Mouse (Mus musculus): ENCODE data around the gene Gm42906. TPM values are rescaled to one million over a fixed set of nuclear protein-coding genes. Genes with fewer than 3 reads are reported as not detected.

The Gm42906 gene
- total RNA-seq, 4 experiments from 2014 or later = not detected

DNA sequence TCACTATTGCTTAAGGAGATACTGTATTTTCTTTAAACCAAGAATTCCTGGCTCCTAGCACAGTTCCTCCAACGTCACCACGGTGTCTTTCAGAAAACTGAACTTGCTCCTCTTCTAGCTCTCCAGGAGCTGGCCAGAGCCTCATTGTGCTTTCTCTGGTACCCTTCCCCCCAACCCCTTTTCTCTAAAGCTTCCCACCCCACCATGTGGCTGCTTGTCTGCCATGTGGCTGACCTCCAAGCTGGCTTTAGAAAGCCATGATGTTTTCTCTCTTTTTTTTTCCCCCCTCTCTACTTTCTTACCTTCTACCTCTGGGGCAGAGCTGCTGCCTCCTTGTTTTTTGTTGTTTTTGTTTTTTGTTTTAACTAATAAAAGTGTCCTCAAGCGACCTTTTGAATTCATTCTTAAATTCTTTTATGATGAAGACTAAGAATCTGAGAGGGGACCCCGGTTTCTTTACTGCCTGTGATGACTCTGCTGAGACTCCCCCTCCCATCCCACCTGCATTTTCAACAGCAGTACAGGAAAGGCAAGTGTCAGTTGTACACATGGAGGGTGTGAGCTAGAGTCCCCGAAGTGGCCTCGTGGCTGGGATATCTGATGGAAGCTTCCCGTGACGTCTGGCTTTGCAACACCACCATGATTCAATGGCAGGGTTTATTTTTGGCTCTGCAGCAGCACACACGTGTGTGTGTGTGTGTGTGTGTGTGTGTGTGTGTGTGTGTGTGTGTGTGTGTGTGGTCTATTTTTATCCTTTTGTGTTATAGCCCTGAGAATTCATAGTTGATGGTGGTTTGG is 393.0 kb downstream of the Gm42906 start:
- no peak for DNase-seq (ENCODE audit: low spot score in 2 of 2)

DNA sequence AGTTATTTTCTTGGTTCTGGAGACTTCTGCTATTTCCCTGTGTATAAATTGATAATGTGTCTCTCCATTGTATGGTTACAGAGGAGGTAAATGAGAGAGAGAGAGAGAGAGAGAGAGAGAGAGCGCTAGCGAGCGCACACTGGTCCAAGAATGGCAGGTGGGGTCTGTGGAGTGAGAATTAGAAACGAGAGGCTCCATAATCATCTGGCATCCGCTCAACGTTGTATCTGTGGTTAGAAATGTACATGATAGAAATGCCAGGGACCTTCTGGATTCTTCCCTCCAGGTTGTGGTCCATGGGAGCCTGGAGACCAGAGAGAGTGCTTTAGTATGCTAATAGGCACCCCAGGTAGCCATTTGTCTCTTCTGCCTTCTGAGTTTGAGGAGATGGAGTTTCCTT is 399.1 kb downstream of the Gm42906 start:
- DNase-seq (ENCODE audit: low spot score in 2 of 2) = no peak

DNA sequence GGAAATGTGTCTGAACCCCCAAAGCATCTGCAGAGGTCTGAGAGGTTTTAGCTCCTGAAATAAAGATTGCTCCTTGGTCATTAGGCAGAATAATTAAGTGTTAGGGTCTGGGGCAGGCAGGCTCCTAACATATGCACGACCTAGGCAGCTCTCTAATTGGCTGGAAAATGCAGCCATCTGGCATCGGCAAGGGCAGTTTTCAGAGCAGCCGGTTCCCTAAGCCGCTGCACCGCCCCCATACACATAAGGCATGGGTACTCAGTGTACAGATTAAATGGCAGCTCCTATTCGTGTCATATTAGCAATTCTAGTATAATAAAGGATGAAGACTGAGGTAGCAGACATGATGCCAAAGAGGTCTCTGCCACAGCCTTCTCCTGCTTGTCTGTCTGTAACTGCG is 400.8 kb downstream of the Gm42906 start:
- DNase-seq (ENCODE audit: low spot score in 2 of 2) = no peak

DNA sequence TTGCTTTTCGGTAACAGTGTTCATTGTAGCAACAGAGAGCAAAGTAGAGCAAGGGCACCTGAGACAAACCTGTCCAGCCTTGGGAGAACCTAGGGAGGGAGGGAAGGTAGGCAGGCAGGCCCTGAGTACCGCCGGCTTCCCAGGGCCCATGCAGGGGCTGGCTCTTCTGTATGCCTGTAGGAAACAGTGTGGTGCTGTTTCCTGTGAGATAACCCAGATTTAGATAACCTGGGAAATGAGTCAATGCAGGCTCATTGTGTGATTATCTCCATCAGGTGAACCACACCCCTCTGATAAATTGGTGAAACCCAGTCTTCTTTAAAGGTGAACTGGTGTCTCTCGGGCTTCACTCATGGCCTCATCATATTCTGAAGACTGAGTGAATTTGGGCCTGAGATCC is 401.9 kb downstream of the Gm42906 start:
- no peak for DNase-seq (ENCODE audit: low spot score in 2 of 2)

DNA sequence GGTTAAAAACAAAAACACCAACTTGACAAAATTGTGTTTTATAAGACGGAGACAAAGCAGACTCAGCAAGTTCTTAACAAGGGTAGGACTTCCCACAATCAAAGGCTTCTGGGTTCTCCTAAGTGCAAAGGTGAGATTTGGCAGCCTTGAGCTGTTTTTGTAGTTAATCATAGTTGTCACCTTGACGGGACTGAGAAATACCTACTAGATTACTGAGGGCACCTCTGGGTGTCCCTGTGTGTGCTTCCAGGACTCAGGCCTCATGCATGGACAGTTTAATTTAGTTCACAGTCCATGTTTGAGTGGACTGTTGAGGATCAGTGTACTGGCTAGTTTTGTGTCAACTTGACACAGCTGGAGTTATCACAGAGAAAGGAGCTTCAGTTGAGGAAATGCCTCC is 403.5 kb downstream of the Gm42906 start:
- no peak for DNase-seq (ENCODE audit: low spot score in 2 of 2)

DNA sequence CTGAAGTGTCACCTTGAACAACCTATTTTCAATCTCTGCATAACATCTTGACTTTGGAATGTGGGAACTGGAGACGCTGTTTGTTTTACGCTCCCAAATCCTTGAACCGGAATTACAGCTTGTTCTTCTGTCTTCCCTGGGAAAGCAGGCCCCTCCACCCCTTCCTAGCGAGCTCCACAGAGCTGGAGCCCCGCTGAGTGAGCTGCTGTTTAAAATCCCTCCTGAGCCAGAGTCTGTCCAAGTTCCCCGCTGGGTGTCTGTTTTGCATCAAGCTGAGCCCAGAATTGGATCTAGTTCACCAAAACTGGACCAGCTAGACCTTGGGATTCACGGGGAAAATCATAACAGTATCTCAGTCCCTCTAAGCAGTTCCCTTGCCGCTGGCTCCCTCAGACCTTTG is 404.5 kb downstream of the Gm42906 start:
- DNase-seq (ENCODE audit: low spot score in 2 of 2) = no peak

DNA sequence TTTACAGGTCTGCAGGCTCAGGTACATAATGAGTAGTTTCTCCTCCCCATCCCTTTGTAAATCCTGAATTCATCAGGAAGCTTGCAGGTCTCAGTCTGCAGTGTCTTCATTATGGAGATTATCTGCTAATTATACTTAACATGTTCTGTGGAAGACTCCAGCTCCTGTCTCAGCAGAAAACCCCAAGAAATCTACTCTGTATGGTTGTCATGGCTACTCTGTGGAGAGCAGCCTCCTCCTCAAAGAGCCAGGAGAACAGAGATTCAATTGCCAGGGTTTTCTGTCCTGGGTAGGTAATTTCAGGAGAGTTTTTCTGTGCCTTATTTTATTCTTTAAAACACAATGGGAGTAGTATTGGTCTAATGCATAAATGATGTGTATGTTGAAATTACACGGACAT is 405.0 kb downstream of the Gm42906 start:
- no peak for DNase-seq (ENCODE audit: low spot score in 2 of 2)

DNA sequence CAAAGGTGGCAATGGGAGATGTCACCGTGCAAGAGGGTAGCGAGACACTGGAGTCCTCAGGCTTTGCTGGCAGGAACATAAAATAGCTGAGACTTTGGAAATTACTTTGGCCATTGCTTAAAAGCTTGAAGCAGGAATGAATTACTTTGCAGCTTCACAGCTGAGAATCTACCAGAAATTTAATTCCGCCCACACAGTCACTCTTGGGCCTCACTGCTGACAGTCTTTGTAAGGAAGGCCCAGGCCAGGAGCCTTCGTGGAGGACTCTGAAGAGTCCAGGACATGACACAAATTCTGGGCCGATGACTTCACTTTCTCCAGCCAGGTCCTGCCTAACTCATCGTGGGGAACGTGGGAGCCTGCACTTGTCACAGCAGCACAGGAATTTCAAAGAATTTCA is 405.9 kb downstream of the Gm42906 start:
- DNase-seq (ENCODE audit: low spot score in 2 of 2) = no peak

DNA sequence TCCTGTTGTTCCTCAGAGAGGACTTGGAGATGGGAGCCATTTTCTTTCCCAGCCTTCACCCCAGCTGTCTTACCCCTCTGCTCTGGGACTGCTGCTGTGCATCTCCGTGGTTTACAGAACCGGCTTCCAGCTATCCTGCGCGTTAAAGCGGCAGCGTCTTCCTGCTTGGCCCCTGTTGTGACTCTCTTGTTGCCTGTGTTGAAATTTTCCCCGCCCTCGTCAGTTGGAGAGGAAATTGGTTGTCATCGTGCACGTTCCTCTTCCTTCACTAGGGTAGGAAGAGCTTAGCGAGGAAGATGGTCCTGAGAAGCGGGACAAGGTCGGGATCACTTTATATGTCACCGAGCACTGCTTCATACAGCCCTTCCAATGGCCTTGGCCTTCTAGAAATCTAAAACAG is 407.1 kb downstream of the Gm42906 start:
- no peak for DNase-seq (ENCODE audit: low spot score in 2 of 2)

DNA sequence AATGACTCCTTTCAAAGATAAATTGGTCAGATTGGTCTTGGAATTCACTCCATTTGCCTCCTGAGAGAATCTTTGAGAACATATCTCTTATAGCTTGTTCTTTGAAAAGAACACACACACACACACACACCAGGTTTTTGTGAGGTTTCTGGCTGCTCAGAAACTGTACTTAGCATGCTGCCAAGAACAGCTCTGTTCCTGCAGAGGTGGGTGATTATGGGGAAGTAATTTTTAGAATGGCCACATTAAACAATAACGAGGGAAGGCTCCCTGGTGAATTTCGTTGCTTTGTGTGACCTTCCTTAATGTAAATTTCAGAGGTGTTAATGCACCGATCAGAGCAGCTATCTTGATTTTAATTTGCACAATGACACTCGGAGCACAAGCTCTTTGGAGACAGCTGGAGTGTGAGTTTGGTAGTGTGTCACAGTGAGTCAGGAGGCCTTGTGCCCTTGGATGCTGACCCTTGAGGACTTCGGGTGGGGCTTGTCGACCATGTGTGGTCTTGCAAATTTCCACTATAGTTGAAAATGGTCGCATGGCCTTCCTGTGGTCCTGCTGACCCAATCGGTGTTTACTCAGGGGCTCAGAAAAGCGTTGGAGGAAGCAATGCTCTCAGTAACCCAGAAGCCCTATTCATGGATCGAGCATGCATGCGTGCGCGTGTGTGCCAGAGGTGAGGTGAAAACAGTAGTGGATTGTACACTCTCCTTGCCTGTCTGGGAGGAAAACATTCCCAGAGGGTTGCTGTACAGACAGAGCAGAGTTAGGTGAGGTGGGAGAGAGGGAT is 407.7 kb downstream of the Gm42906 start:
- no peak for DNase-seq (ENCODE audit: low spot score in 2 of 2)

DNA sequence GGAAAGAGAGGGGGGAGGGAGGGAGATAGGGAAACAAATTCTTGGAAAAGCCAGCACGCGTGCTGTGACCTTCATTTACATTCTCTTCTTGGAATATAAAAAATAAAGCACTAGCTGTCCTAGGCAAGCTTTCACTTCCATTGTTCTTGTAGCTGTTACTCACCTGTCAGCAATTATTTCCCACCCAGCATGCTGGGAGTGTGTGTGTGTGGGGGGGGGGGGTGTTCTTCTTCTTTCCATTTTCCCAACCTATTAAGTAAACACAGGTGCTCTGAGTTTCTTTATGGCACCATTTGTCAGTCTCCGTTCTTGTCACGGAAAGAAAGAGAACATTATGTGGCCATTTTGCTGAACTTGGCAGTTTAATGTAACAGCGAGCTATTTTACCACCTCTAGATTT is 409.0 kb downstream of the Gm42906 start:
- no peak for DNase-seq (ENCODE audit: low spot score in 2 of 2)

DNA sequence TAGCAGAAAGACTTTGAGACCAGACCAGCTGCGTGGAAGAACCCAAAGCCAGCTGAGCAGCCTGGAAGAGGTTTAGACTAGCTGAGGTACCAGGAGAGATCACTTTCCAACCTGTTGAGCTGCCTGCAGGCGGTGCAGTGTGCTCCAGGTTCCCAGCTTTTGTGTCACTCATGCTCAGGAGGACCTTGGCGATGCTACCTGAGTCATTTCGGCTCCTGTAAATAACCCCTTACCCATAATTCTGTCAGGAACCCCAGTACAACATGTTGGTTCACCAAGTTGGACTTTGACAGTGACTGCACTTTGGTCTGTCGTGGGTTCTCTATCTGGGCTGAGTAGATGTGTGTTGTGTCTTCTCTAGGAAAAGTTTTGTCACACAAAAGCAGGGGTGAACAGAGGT is 409.5 kb downstream of the Gm42906 start:
- DNase-seq (ENCODE audit: low spot score in 2 of 2) = no peak

Other genes starting within 250 kb of the Gm42906 start
- gene Stard13, start 194.3 kb downstream of the Gm42906 start, total RNA-seq (2022) = 10 to 100 TPM; 13.0 to 17.2 (median 14.3) TPM
- not detected for gene Vmn2r18, start 177.9 kb upstream of the Gm42906 start, total RNA-seq (2022)
- gene Rfc3, start 223.1 kb upstream of the Gm42906 start, total RNA-seq (2022) = 10 to 100 TPM; 11.7 to 13.6 (median 12.9) TPM